Mouse (Mus musculus): ENCODE results near the gene Ptprd.

DNA sequence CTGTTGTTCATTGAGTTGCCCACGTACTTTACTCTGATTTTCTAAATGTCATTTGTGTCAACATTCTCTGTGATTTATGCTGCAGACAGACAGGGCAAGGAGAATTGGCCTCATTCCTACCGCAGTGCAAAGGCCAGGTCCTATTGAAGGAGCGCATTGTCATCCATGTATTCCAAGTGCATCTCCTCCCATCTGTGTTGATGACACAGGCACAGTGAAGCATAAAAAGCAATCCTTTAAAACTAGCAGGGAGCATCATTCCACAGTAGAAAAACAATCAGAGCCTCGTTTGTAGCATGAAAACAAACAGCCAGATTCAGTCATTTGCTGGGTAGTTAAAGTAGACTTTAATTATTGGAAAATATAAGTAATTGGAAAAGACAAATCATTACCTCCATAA lies 960.6 kb downstream of the Ptprd start:
- TF ChIP-seq CHD2 (IDR thresholded peaks at IDR 0.05; ENCODE audit: low read depth, low read length) (no peak), HCFC1 (IDR thresholded peaks at IDR 0.05; ENCODE audit: borderline replicate concordance, insufficient read depth, low read length) (no peak)
